In genomic region chr17:45566360-45567161, GRCm38 (mm10) we compare ENCODE assay signal across 1 mouse cellular context.
A peak's percentile ranks its signal among the peaks of the same experiment; 100 is the strongest.
TF ChIP-seq lines count a peak whose summit lies in the region.

No protein-coding gene starts in this region.

TF ChIP-seq in CH12.LX, 34 proteins besides CTCF, POLR2A, EP300 and RAD21:
- no peak for TF ChIP-seq TCF12 (IDR thresholded peaks at IDR 0.05; ENCODE audit: low read depth, low read length)
- TF ChIP-seq ZMIZ1 (IDR thresholded peaks at IDR 0.05; ENCODE audit: low read depth, low read length): peak; percentile 45; the same call in 1 of the 2 replicates
- TF ChIP-seq UBTF (IDR thresholded peaks at IDR 0.05; ENCODE audit: low read depth, low read length): 0 out of 2 replicates have a peak, but pooled peaks have one; percentile 21
- peak; percentile 2; the same call in 1 of the 2 replicates for TF ChIP-seq SMC3 (IDR thresholded peaks at IDR 0.05; ENCODE audit: low read depth, low read length)
- no peak; the same call in 1 of the 2 replicates for TF ChIP-seq USF2 (conservative IDR thresholded peaks at IDR 0.05; ENCODE audit: low read depth, low read length)
- peak; percentile 97 for TF ChIP-seq POLR2AphosphoS2 (IDR thresholded peaks at IDR 0.05; ENCODE audit: low read depth, low read length)
- peak; percentile 68; the same call in 1 of the 2 replicates for TF ChIP-seq RCOR1 (conservative IDR thresholded peaks at IDR 0.05; ENCODE audit: low read depth, low read length)
- peak; percentile 17; the same call in 1 of the 2 replicates for TF ChIP-seq NELFE (IDR thresholded peaks at IDR 0.05; ENCODE audit: low read depth, low read length)
- peak; percentile 42; the same call in 1 of the 2 replicates for TF ChIP-seq ELF1 (IDR thresholded peaks at IDR 0.05; ENCODE audit: low read depth, low read length)
- TF ChIP-seq MAX (IDR thresholded peaks at IDR 0.05; ENCODE audit: low read length): no peak; the same call in 1 of the 2 replicates
- TF ChIP-seq MAFK (IDR thresholded peaks at IDR 0.05; ENCODE audit: insufficient replicate concordance, low read length): 0 out of 2 replicates have a peak, but pooled peaks have one; percentile 7
- TF ChIP-seq MXI1 (IDR thresholded peaks at IDR 0.05; ENCODE audit: low read depth, low read length): no peak
- TF ChIP-seq CHD2 (IDR thresholded peaks at IDR 0.05; ENCODE audit: low read length): peak; percentile 28
